Mouse (Mus musculus): ENCODE measurements around the gene Cyp2w1.

The Cyp2w1 gene

DNA sequence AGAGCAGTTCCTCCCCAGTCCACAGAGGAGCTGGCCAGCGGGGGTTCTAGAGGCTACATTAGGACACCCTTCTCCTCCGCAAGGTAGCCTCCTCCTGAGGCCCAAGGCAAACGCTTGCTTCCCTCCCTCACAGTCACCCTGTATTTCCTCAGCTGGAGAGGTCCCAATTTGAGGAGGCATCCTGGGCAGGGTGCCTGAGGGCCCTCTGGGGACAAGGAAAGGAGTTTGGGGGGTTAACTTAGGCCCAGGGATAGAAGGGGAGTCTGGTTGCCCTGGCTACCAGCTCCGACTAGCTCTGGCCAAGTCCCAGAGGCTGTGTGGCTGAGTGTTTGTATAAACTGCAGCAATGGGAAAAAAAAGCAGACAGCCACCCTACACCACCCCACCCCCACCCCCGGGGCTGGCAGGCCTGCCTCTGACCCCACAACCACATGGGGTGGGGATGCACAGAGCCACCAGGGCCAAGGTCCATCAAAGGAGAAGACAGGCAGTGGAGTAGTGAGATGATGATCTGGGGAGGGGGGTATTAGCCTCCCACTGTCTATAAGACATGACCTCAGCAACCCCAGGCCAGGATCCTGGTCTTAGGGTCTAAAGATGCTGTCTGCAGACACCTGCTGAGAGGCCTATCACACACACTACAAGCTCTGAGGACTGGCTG, 12.6 kb downstream of the Cyp2w1 start:
- in situ Hi-C loops (cut with MboI, MseI) = no loop called here

- in situ Hi-C loops (cut with MboI, MseI) = no loop called here
Observed at GRCm38 (mm10) chr5:139365827-139366226, 13.4 kb downstream of the Cyp2w1 start.

GRCm38 (mm10) chr5:139366484-139366883, 14.1 kb downstream of the Cyp2w1 start:
- in situ Hi-C loops (cut with MboI, MseI) = no loop called here

DNA sequence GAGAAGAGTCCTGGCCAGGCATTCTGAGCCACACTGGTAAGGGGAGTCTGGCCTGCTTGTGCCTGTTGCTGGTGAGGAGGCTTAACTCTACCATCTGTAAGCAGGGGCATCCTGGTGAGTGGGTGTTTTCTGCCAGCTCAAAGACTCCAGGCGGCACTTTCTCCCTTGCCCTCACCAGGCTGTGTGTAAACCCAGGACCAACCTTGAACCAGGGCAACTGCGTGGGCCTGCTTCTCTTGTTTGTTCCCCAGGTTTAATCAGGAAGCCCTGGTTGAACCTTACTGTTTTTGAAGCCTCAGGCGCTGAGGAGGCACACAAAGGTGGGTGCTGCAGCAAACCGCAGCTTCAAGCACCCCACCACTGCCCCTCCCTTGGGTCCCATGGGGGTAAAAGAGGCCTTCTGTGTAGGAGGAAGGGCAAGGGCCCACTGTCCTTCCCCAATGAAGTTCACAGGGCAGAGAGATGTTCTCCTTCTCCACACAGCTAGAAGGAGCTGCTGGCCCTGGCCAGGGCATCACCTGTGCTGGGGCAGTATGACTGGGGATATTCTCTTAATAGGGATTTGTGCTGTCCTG, 15.6 kb downstream of the Cyp2w1 start:
- in situ Hi-C loops (cut with MboI, MseI) = no loop called here

DNA sequence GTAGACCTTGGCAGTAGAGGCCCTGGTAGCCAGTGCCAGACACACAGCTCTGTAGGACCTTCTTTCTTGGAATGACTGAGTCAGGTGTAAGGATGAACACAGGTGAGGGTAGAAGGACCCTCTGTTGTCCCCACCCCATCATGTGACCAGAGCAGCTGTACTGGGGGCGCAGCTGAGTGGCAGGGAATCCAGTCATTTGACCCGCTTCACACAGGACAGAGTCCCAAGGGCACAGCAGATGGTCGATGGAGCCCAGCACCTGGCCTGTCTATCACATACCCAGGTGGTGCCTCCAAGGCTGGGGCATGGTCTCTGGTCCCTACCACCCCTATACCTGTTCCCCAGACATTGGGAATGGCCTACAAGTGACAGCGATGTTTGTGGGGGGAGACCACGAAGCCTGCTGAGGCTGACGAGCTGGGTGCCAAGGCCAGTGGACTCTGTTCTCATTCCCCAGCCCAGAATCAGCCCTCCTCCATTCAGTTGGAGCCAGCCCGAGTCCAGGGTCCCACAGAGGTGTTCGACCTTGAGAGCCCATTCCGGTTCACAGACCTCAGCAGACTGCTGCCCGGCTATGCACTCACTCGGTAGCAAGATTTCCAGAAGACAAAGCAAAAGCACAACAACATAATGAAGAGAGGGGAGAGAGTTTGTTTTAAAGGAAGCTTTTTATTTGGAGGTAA, 16.4 kb downstream of the Cyp2w1 start:
- in situ Hi-C loops (cut with MboI, MseI) = no loop called here

- in situ Hi-C loops (cut with MboI, MseI) = no loop called here
Observed at GRCm38 (mm10) chr5:139370336-139370735, 17.9 kb downstream of the Cyp2w1 start.

GRCm38 (mm10) chr5:139371118-139371517, 18.7 kb downstream of the Cyp2w1 start:
- in situ Hi-C loops (cut with MboI, MseI) = no loop called here

GRCm38 (mm10) chr5:139371631-139372401, 19.4 kb downstream of the Cyp2w1 start:
- in situ Hi-C loops (cut with MboI, MseI) = no loop called here

- in situ Hi-C loops (cut with MboI, MseI) = no loop called here
Observed at GRCm38 (mm10) chr5:139373126-139373525, 20.7 kb downstream of the Cyp2w1 start.

GRCm38 (mm10) chr5:139373889-139374444, 21.6 kb downstream of the Cyp2w1 start:
- in situ Hi-C loops (cut with MboI, MseI) = no loop called here

DNA sequence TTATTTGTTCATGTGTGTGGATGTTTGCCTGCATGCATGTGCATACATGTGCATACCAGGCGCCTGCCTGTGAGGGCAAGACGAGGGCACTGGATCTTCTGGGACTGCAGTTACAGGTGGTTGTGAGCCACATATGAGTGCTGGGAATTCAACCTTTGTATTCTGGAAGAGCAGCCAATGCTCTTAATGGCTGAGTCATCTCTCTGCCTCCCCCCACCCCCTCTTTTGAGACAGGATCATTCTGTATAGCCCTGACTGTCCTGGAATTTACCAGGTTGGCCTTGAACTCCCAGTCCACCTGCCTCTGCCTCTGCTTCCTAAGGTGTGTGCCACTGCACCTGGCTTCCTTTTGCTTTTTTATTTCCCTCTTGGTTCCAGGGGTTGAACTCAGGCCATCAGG, 22.4 kb downstream of the Cyp2w1 start:
- in situ Hi-C loops (cut with MboI, MseI) = no loop called here

GRCm38 (mm10) chr5:139377468-139378270, 25.3 kb downstream of the Cyp2w1 start, which contains the start of gene Gpr146:
TSS of gene Gpr146 (plus strand) at chr5:139377697.
- in situ Hi-C loops (cut with MboI, MseI) = no loop called here

DNA sequence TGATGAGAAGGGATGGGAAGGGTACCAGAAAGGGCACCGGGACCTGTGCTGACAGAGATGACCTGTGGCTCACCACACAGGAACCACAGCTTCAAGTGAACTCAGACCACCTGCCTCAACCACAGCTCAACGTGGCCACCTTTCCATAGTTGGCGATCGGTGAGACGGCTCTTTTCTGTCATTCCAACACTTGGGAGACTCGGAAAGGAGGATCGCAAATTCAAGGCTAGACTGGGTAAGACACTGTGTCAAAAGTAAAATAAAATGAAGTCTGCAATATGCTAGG, 25.8 kb downstream of the Cyp2w1 start:
- in situ Hi-C loops (cut with MboI, MseI) = no loop called here

DNA sequence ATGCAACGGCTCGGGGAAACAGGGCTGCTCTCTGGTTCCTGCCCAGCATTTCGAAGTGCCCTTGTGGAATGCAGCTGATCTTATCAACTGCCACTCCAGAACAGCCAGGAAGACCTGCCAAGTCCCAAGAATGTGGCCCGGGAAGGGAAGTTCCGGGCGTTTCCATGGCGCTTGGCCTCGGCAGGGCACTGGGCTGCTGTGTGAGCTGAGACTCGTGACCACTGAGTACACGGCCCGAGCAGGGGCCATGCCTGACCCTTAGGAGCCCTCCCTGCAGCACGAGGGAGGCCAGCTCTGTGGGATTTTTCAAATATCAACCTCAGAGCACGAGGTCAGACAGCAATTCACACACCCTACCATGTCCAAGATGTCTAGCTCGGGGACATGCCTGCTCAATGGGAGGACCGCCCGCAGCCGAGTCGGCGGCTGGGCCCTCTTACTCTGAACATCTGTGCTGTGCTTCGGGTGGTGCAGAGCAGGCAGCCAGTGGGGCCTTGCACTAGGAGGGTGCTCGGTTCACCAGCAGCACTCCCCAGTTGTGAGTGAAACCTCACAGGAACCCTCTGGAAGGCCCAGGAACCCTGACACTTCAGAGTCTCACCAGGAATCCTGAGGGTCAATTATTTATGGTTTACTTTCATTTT, 26.7 kb downstream of the Cyp2w1 start:
- in situ Hi-C loops (cut with MboI, MseI) = no loop called here

- in situ Hi-C loops (cut with MboI, MseI) = no loop called here
Observed at GRCm38 (mm10) chr5:139379771-139380384, 27.5 kb downstream of the Cyp2w1 start.

DNA sequence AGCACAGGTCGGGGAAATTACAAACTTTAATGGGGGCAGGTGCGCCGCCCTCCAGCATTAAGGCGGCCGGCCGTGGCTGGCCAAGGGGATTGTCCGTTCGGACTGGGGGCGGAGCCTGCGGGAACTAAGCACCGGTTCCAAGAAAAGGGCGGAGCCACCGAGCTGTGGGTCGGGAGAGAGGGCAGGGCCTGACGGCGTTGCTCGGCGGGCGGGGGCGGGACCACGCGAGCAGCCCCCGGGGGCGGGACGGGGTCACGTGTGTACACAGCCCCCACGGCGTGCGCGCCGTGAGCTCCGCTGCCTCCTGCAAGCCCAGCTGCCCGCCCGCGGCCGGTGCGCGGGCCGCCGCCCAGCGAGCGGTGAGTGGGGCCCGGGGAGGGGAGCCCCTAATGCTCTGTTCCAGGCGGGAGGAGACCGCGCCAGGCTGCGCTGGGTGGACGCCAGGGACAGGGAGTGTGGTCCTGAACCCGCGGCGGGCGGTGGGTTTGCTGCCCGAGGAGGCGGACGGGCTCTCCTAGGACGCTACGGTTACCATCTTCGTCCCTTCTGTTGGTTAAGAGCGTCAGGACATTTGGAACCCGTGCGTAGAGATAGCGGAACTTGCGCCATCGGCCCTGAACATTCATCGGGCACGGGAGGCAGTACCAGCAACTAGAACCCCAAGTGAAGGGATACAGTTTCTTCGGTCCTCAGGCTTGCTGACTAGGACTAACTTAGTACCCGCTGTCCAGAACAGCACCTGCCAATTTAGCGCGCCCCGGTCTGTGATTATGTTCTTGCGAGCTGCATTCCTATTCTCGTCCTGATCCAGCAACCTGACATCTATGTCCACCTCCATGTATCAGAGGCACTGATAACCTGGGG, 28.2 kb downstream of the Cyp2w1 start:
- in situ Hi-C loops (cut with MboI, MseI) = no loop called here

DNA sequence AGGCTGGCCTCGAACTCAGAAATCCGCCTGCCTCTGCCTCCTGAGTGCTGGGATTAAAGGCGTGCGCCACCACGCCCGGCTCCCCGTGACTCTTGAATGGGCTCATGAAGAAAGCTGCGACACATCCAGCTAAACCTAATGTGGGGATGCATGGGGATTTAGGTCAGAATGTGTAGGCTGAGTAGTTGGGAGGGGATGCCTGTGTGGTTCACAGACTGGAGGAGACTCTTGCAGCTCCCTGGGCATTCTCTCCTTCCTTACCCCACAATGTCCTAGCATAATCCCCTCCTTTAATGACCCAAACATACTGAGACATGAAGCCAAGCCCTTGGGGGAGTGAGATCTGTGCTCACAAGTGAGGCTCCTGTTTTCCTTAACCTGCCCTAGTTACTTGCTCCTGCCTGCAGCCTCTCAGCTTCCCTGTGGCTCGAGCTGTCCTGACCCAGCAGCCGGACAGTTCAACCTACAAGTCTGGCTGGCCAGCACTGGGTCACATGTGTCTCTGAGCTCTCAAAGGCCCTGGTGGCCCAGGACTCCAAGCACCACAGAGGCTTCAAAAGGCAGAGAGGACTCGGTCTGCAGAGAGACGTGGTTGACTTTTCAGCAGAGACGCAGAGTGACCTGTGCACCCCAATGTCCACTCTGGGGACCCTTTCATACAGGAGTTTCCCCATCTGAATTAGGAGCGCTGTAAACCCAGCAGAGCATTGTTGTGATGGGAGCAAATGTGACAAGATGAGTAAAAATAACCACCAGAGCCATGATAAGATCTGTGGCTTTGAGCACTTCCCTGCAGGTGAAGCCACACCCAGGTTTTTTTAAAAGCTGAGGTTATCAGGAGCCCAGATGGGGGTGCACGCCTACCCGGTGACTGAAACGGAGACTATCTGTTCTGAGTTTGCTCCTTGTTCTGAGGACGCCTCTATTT, 29.4 kb downstream of the Cyp2w1 start:
- in situ Hi-C loops (cut with MboI, MseI) = no loop called here

- in situ Hi-C loops (cut with MboI, MseI) = no loop called here
Observed at GRCm38 (mm10) chr5:139382760-139383159, 30.3 kb downstream of the Cyp2w1 start.

All from regulatory T cell (primary cell).